Mouse (Mus musculus) intestine, embryonic 16.5 days (tissue): Measurements from ENCODE around the gene Cryz. TPM values are rescaled to one million over a fixed set of nuclear protein-coding genes. Genes with fewer than 3 reads are reported as not detected.
A peak's percentile ranks its signal among the peaks of the same experiment; 100 is the strongest.

ENCODE experiments used
- ATAC-seq: fragments of 200-750 bp; cut with Nextera tagmentation; 2 replicates; pipeline ENCODE4 v1.8.0; 2017; ENCODE audit warnings: moderate TSS enrichment, moderate library complexity
- H3K27ac ChIP-seq: fragments of 300-500 bp; sonication (generic); 2 replicates; pipeline ENCODE4 v1.5.1; 2014; ENCODE audit warnings: mild to moderate bottlenecking, low read length
- H3K27me3 ChIP-seq: fragments of 300-500 bp; sonication (generic); replicated peaks from 2 replicates; pipeline ENCODE4 v1.6.1; 2014; ENCODE audit warnings: low read length, control low read depth, mixed read lengths; ENCODE audit not compliant: control insufficient read depth, insufficient read depth
- H3K36me3 ChIP-seq: fragments of 300-500 bp; sonication (generic); 2 replicates; pipeline ENCODE4 v1.6.1; 2014; ENCODE audit warnings: low read length, control low read depth; ENCODE audit not compliant: control insufficient read depth, insufficient read depth
- H3K4me1 ChIP-seq: fragments of 300-500 bp; sonication (generic); 2 replicates; pipeline ENCODE4 v1.6.1; 2014; ENCODE audit warnings: low read length, control low read depth, mixed read lengths; ENCODE audit not compliant: control insufficient read depth, insufficient read depth
- H3K4me2 ChIP-seq: fragments of 300-500 bp; sonication (generic); 2 replicates; pipeline ENCODE4 v1.6.1; 2014; ENCODE audit warnings: low read depth, low read length, control low read depth
- H3K4me3 ChIP-seq: fragments of 300-500 bp; sonication (generic); 2 replicates; pipeline ENCODE4 v1.5.1; 2014; ENCODE audit warnings: mild to moderate bottlenecking, low read length
- H3K9ac ChIP-seq: fragments of 300-500 bp; sonication (generic); 2 replicates; pipeline ENCODE4 v1.6.1; 2014; ENCODE audit warnings: low read depth, low read length
- H3K9me3 ChIP-seq: fragments of 300-500 bp; sonication (generic); 2 replicates; pipeline ENCODE4 v1.6.1; 2016; ENCODE audit warnings: low read length, control low read depth; ENCODE audit not compliant: control insufficient read depth
- WGBS: fragments of 180-500 bp; shearing (Covaris S2); extraction: QIAGEN DNeasy Blood & Tissue Kit; methylation state at CpG from one replicate; pipeline ENCODE4 v1.1.7; 2014; 5-methylcytosine and 5-hydroxymethylcytosine counted together
- polyA plus RNA-seq: library from polyadenylated mRNA; unstranded; fragments of >200 nt; fragmentation: Nextera tagmentation; extraction: Ambion mirVana; gene quantifications from 2 replicates; pipeline ENCODE4 v1.2.1, GENCODE M21; 2015

Cryz gene
- polyA plus RNA-seq, result 36.5 and 43.3 TPM in 2 replicates

- Histone ChIP-seq H3K27ac (peak within 1 kb of the TSS; percentile 98), H3K36me3 (peaks cover 9% of the 10 kb centered on the region), H3K4me3 (peak within 1 kb of the TSS; percentile 76), H3K4me1 (peaks cover 4% of the 10 kb centered on the region; the same call in 1 of the 2 replicates), H3K27me3 (no peaks in the 10 kb centered on the region), H3K9ac (peak within 1 kb of the TSS; percentile 87), H3K4me2 (peak within 1 kb of the TSS; percentile 70), H3K9me3 (no peaks in the 10 kb centered on the region)
- WGBS, result under 1% methylated on average over 25 of the region's 25 CpGs
- ATAC-seq, result peak; percentile 86
Measured at GRCm38 (mm10) chr3:154596488-154596933, at the start of gene Cryz. Gene Cryz, plus strand, starts transcription at chr3:154596711.

GRCm38 (mm10) chr3:154547549-154548426, 48.7 kb upstream of the Cryz start:
- Histone ChIP-seq H3K9ac (no peak overlapping the region), H3K9me3 (no peaks in the 10 kb centered on the region), H3K4me3 (no peak overlapping the region), H3K4me2 (no peak overlapping the region), H3K27ac (no peak overlapping the region), H3K4me1 (no peaks in the 10 kb centered on the region), H3K36me3 (no peaks in the 10 kb centered on the region), H3K27me3 (peaks cover 12% of the 10 kb centered on the region)
- WGBS, result 13% methylated on average over 20 of the region's 20 CpGs
- no peak for ATAC-seq

- WGBS, result 10% methylated on average over 8 of the region's 8 CpGs
- Histone ChIP-seq H3K9me3 (no peaks in the 10 kb centered on the region), H3K27ac (no peak overlapping the region), H3K36me3 (no peaks in the 10 kb centered on the region), H3K4me1 (no peaks in the 10 kb centered on the region), H3K9ac (no peak overlapping the region), H3K27me3 (peaks cover 12% of the 10 kb centered on the region), H3K4me2 (no peak overlapping the region), H3K4me3 (no peak overlapping the region)
- no peak for ATAC-seq
Measured at GRCm38 (mm10) chr3:154548868-154549301, 47.6 kb upstream of the Cryz start.

- no peak overlapping the region for H3K4me3 ChIP-seq
- H3K27me3 ChIP-seq, result peaks cover 12% of the 10 kb centered on the region
- H3K9me3 ChIP-seq, result no peaks in the 10 kb centered on the region
- H3K4me1 ChIP-seq, result no peaks in the 10 kb centered on the region
- ATAC-seq, result no peak
- H3K36me3 ChIP-seq, result no peaks in the 10 kb centered on the region
- H3K27ac ChIP-seq, result no peak overlapping the region
- H3K4me2 ChIP-seq, result no peak overlapping the region
- no peak overlapping the region for H3K9ac ChIP-seq
- 53% methylated on average over 17 of the region's 17 CpGs for WGBS
Measured at GRCm38 (mm10) chr3:154550326-154551034, 46.0 kb upstream of the Cryz start.

- H3K4me2 ChIP-seq, result no peak overlapping the region
- 67% methylated on average over 5 of the region's 5 CpGs for WGBS
- no peaks in the 10 kb centered on the region for H3K9me3 ChIP-seq
- no peak overlapping the region for H3K27ac ChIP-seq
- H3K4me1 ChIP-seq, result no peaks in the 10 kb centered on the region
- no peaks in the 10 kb centered on the region for H3K36me3 ChIP-seq
- no peak for ATAC-seq
- no peak overlapping the region for H3K9ac ChIP-seq
- no peak overlapping the region for H3K4me3 ChIP-seq
- peaks cover 12% of the 10 kb centered on the region for H3K27me3 ChIP-seq
Measured at GRCm38 (mm10) chr3:154551035-154551411, 45.5 kb upstream of the Cryz start.

GRCm38 (mm10) chr3:154562192-154562591, 34.3 kb upstream of the Cryz start:
- H3K27ac ChIP-seq, result no peak overlapping the region
- H3K9ac ChIP-seq, result no peak overlapping the region
- H3K27me3 ChIP-seq, result peaks cover 2% of the 10 kb centered on the region
- no peaks in the 10 kb centered on the region for H3K9me3 ChIP-seq
- H3K4me2 ChIP-seq, result no peak overlapping the region
- 93% methylated on average over 3 of the region's 3 CpGs for WGBS
- H3K4me3 ChIP-seq, result no peak overlapping the region
- ATAC-seq, result no peak
- H3K36me3 ChIP-seq, result no peaks in the 10 kb centered on the region
- no peaks in the 10 kb centered on the region for H3K4me1 ChIP-seq

GRCm38 (mm10) chr3:154565437-154565836, 31.1 kb upstream of the Cryz start:
- H3K36me3 ChIP-seq, result no peaks in the 10 kb centered on the region
- no peaks in the 10 kb centered on the region for H3K4me1 ChIP-seq
- no peak overlapping the region for H3K4me3 ChIP-seq
- H3K9me3 ChIP-seq, result no peaks in the 10 kb centered on the region
- H3K27me3 ChIP-seq, result peaks cover 7% of the 10 kb centered on the region
- H3K4me2 ChIP-seq, result no peak overlapping the region
- no peak for ATAC-seq
- WGBS, result 69% methylated on average over 3 of the region's 3 CpGs
- H3K27ac ChIP-seq, result no peak overlapping the region
- no peak overlapping the region for H3K9ac ChIP-seq

- 42% methylated on average over 14 of the region's 14 CpGs for WGBS
- Histone ChIP-seq H3K27me3 (peaks cover 11% of the 10 kb centered on the region; the same call in 1 of the 2 replicates), H3K9ac (no peak overlapping the region), H3K4me3 (no peak overlapping the region), H3K27ac (no peak overlapping the region), H3K9me3 (no peaks in the 10 kb centered on the region), H3K4me2 (no peak overlapping the region), H3K4me1 (0 out of 2 replicates have a peak, but pooled peaks cover 5% of the 10 kb centered on the region), H3K36me3 (no peaks in the 10 kb centered on the region)
- ATAC-seq, result no peak
Measured at GRCm38 (mm10) chr3:154570029-154570575, 26.4 kb upstream of the Cryz start.

GRCm38 (mm10) chr3:154570786-154571185, 25.7 kb upstream of the Cryz start:
- no peak for ATAC-seq
- 0 out of 2 replicates have a peak overlapping the region, but pooled peaks have one; percentile 9 for H3K4me3 ChIP-seq
- no peaks in the 10 kb centered on the region for H3K36me3 ChIP-seq
- H3K9ac ChIP-seq, result no peak overlapping the region
- H3K4me1 ChIP-seq, result 0 out of 2 replicates have a peak, but pooled peaks cover 5% of the 10 kb centered on the region
- no peak overlapping the region for H3K27ac ChIP-seq
- peak overlapping the region; percentile 33; the same call in 1 of the 2 replicates for H3K4me2 ChIP-seq
- no peaks in the 10 kb centered on the region for H3K9me3 ChIP-seq
- peaks cover 11% of the 10 kb centered on the region; the same call in 1 of the 2 replicates for H3K27me3 ChIP-seq
- 5% methylated on average over 12 of the region's 12 CpGs for WGBS
